Mouse (Mus musculus): ENCODE data around the gene Aknad1. TPM values are rescaled to one million over a fixed set of nuclear protein-coding genes. Genes with fewer than 3 reads are reported as not detected.

The Aknad1 gene
- total RNA-seq, 2 experiments from 2014 or later: 0.10 to 0.13 TPM

DNA sequence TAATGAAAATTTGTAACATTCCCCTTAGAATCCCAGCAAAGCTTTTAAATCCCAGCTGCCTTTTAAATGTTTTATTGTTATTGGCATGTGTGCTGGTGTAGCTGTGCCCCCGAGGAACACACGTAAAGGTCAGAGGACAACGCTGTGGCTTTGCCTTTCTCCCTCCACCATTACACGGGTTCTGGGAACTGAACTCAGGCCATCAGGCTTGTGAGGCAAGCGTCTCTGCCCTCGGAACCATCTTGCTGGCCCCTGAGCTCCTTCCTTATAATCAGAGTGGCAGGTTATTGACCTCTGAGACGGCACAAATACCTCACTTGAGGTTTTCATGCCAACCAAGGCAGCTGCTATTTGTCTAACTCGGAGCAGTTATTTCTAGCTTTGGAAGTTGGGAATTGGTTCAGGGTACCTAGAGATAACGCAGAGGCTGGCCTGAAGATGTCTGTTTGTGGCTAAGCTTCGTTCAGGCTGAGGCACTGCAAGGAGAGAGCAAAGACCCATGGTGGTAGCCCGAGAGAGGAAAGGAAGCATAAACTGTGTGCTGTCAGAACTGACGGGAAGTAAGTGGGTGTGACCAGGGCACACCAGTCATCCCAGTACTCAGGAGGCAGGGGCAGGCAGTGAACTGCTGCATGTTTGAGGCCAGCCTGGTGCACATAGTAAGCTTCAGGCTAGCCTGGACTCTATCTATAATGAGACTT, 48.4 kb downstream of the Aknad1 start:
- no peak for DNase-seq

DNA sequence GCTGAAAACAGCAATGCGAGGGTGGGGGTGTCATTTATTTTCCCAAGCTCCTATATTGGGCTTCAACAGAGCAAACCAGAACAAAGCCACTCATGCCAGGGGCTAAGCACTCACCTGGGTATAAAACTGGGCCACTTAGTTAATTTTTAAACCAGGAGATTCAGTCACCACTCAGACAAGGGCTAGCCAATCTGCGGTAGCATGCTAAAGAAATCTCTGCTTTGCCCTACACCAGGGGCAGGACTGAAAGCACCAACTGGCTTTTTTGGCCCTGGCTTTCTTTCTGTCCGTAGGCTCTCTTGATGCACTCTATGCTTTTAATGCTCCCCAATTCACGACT, 49.0 kb downstream of the Aknad1 start:
- no peak for DNase-seq

GRCm38 (mm10) chr3:108789299-108789698, 49.8 kb downstream of the Aknad1 start:
- DNase-seq: no peak

DNA sequence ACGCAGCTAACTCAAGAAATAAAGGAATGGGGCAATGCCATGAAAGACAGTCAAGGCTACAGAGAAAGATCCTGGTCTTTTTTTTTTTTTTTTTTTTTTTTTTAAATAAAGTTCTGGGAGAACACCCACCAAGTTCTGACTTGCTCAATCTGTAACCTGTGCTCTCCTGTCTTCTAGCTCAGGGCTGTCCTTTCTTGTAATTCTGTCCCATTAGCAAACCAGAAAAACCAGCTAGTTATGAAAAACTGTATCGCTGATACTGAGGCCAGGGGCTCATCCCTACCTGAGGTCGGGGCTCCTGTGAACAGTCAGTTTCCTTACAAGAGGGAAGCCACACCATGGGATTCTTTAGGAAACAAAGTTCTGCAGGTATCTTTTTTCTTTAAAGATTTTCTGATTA, 51.0 kb downstream of the Aknad1 start:
- DNase-seq: no peak

DNA sequence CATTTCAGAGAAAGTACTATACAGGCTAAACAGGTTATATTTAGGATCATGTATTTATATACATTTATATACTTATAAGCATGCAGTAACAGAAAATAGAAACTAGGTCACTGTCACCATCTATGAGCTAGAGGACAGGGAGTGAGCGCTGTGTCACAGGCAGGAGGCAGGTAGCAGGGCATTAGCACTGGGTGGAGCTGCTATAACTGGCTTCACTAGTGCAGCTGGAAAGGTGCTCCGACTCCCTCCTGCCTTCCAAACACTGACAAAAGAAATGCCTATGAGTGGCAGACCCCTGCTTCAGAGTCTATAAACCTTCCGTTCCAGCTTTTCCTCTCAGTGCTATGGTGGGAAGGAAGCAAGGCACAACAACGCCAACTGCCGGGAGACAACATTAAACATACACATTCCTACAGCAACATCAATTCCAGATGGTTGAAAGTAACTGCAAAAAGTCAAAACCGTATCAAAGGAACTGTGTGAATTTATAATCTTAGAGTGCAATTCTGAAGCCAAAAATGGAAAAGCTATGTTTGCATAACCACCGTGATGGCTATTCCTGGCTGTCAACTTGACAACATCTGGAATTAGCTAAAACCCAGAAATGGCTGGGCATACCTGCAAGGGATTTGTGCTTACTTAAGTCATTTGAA, 51.7 kb downstream of the Aknad1 start:
- no peak for DNase-seq

GRCm38 (mm10) chr3:108792420-108792819, 53.0 kb downstream of the Aknad1 start:
- DNase-seq: no peak

DNA sequence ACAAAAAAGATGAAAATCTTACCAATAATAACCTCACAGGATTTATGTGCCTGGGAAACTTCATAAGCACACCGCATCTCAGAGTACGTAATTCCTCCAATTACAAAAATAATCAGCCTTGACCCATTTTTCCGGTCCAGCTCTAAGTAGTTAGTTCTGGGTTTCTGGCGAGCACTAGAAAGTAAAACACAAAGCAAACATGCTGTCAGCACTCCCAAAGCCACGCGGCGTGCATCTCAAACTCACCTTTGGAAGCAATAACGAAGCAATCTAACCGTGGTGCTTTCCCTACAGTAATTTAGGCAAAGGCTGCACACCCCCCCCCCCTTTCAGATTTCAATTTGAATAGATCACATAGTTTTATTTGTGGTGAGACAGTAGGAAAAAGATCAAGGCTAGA, 55.3 kb downstream of the Aknad1 start:
- DNase-seq: no peak

DNA sequence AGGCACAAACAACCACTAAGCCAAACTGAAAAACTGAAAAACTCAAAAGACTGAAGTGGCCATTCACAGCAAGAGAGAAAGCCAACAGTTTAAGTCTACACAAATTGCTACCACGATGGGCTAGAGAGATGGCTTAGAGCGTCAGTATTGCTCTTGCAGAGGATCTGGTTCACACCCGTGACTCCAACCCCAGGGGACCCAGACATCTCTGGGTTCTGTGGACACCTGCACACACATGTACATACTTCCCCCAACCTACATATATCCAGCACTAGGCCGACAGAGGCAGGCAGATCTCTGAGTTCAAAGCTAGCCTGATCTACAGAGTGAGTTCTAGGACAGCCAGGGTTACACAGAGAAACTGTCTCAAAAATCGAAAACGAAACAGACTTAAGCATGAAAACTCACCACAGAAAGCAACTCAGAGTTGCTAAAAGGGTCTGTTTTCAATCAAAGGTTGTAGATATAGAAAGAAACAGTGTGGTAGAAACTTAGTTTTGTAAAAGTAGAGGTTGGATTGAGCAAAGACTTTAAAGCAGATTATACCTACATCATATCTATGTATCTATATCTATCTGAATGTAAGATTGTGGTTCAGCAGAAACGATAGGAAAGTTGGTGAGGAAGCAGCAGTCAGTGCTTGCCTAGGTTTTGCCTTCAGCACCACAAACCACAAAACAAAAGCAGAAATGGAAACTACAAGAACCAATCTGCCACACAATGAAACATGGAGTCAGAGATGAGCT, 56.3 kb downstream of the Aknad1 start:
- no peak for DNase-seq

- no peak for DNase-seq
Measured at GRCm38 (mm10) chr3:108796386-108796785, 56.9 kb downstream of the Aknad1 start.

DNA sequence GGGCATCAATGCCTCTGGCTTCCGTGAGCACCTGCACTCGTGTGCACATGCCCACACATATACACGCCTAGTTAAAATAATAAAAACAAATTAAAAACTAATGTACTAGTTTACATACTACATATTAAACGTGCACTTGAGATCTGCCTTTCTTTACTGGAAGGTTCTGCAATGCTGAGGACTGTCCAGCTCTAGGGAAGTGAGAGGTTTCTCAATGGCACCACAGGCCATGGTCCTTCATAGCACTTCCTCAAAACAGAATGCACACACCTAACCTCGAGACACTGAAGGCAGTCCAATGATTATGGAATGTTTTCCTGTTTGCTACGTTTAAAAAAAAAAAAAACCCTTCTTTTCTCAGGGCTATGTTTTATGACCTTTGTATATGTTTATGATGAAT, 58.3 kb downstream of the Aknad1 start:
- DNase-seq: no peak

DNA sequence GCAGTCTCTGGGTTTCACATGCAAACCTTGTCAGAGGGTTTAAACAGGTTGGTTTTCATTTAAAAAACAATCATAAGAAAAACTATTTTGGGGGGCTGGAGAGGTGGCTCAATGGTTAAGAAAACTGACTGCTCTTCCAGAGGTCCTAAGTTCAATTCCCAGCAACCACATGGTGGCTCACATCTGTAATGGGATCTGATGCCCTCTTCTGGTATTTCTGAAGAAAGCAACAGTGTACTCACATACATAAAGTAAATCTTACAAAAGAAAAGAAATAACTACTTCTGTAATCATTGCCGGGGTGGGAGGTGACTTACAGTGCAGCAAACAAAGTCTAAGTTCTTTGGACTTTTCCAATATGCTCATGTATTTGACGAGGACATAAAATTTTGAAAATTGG, 58.9 kb downstream of the Aknad1 start:
- DNase-seq: no peak

GRCm38 (mm10) chr3:108805622-108806021, 66.2 kb downstream of the Aknad1 start:
- DNase-seq: peak in 1 of 2 experiments; percentile 12

GRCm38 (mm10) chr3:108810747-108811263, 71.3 kb downstream of the Aknad1 start:
- DNase-seq: no peak

GRCm38 (mm10) chr3:108815631-108816030, 76.2 kb downstream of the Aknad1 start:
- DNase-seq: peak in 1 of 2 experiments; percentile 12

GRCm38 (mm10) chr3:108830493-108830892, 91.0 kb downstream of the Aknad1 start:
- DNase-seq: no peak

DNA sequence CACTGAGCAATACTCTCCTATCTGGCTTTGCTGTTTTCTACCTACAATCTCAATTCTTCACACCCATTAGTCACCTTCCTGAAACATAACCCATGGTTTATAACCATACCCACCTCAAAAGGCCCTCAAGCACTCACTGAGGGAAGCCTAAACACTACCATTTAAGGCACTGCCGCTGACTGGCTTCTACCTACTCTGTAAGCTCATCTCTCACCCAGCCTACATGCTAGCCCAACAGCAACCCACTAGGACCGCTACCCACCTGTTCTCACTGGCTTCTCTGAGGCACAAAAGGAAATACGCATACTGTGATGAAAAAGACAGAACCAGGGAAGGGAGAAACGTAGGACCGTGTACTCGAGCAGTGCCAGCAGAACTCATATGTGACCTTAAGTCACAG, 92.3 kb downstream of the Aknad1 start:
- DNase-seq: no peak

Other genes starting within 250 kb of the Aknad1 start
- gene 1700013F07Rik, start 205.5 kb upstream of the Aknad1 start, total RNA-seq (2021): 1 to 10 TPM; 2.4 to 2.9 TPM
- 10 to 100 TPM; 26.1 to 29.7 TPM for gene 5330417C22Rik, start 203.1 kb upstream of the Aknad1 start, total RNA-seq (2021)
- gene Tmem167b, start 177.2 kb upstream of the Aknad1 start, total RNA-seq (2021): 10 to 100 TPM; 51.2 to 54.0 TPM
- 10 to 100 TPM; 25.1 to 26.2 TPM for gene Taf13, start 168.0 kb upstream of the Aknad1 start, total RNA-seq (2021)
- 100 to 1,000 TPM; 129 to 132 TPM for gene Wdr47, start 148.4 kb upstream of the Aknad1 start, total RNA-seq (2021)
- 10 to 100 TPM; 29.1 to 29.4 TPM for gene Clcc1, start 85.7 kb upstream of the Aknad1 start, total RNA-seq (2021)
- 10 to 100 TPM; 15.9 to 19.6 TPM for gene Gpsm2, start 17.3 kb upstream of the Aknad1 start, total RNA-seq (2021)
- 10 to 100 TPM; 22.9 to 25.9 TPM for gene Stxbp3, start 100.9 kb downstream of the Aknad1 start, total RNA-seq (2021)
- under 1 TPM in 1 of 2 experiments, not detected in 1; 0.13 TPM for gene Fndc7, start 150.3 kb downstream of the Aknad1 start, total RNA-seq (2021)
- 10 to 100 TPM; 46.7 to 51.9 TPM for gene Prpf38b, start 172.1 kb downstream of the Aknad1 start, total RNA-seq (2021)
- gene Henmt1, start 200.2 kb downstream of the Aknad1 start, total RNA-seq (2021): 1 to 10 TPM; 1.8 to 2.6 TPM
- not detected for gene Gm9857, start 200.8 kb downstream of the Aknad1 start, total RNA-seq (2021)

Data from layer of hippocampus, postnatal 36 days (tissue).